Mouse (Mus musculus): ENCODE measurements around the gene Mpig6b. TPM values are rescaled to one million over a fixed set of nuclear protein-coding genes. Genes with fewer than 3 reads are reported as not detected.

The Mpig6b gene
- polyA plus RNA-seq, 1 experiment = 0.18 TPM

Other genes starting within 250 kb of the Mpig6b start
- 55.2 and 59.8 TPM in 2 replicates for gene Stk19, start 229.2 kb downstream of the Mpig6b start, polyA plus RNA-seq (2012; rRNA removed; ENCODE audit: low replicate concordance)
- 63.9 and 83.5 TPM in 2 replicates for gene Dxo, start 229.2 kb downstream of the Mpig6b start, polyA plus RNA-seq (2012; rRNA removed; ENCODE audit: low replicate concordance)
- 66.9 and 74.8 TPM in 2 replicates for gene Skiv2l, start 216.0 kb downstream of the Mpig6b start, polyA plus RNA-seq (2012; rRNA removed; ENCODE audit: low replicate concordance)
- gene Nelfe, start 215.8 kb downstream of the Mpig6b start, polyA plus RNA-seq (2012; rRNA removed; ENCODE audit: low replicate concordance) = 14.9 and 36.1 TPM in 2 replicates
- gene Cfb, start 203.7 kb downstream of the Mpig6b start, polyA plus RNA-seq (2012; rRNA removed; ENCODE audit: low replicate concordance) = 16.5 and 49.9 TPM in 2 replicates
- 6.2 and 6.7 TPM in 2 replicates for gene Zbtb12, start 186.7 kb downstream of the Mpig6b start, polyA plus RNA-seq (2012; rRNA removed; ENCODE audit: low replicate concordance)
- not detected in 2 replicates for gene Gm20547, start 184.1 kb downstream of the Mpig6b start, polyA plus RNA-seq (2012; rRNA removed; ENCODE audit: low replicate concordance)
- 5.1 and 6.8 TPM in 2 replicates for gene C2, start 167.9 kb downstream of the Mpig6b start, polyA plus RNA-seq (2012; rRNA removed; ENCODE audit: low replicate concordance)
- 206 and 215 TPM in 2 replicates for gene Ehmt2, start 167.7 kb downstream of the Mpig6b start, polyA plus RNA-seq (2012; rRNA removed; ENCODE audit: low replicate concordance)
- gene Slc44a4, start 151.7 kb downstream of the Mpig6b start, polyA plus RNA-seq (2012; rRNA removed; ENCODE audit: low replicate concordance) = 74.7 and 81.1 TPM in 2 replicates
- gene Neu1, start 134.9 kb downstream of the Mpig6b start, polyA plus RNA-seq (2012; rRNA removed; ENCODE audit: low replicate concordance) = 40.9 and 52.9 TPM in 2 replicates
- gene Hspa1b, start 106.9 kb downstream of the Mpig6b start, polyA plus RNA-seq (2012; rRNA removed; ENCODE audit: low replicate concordance) = 5.4 and 9.5 TPM in 2 replicates
- gene Gm20481, start 96.3 kb downstream of the Mpig6b start, polyA plus RNA-seq (2012; rRNA removed; ENCODE audit: low replicate concordance) = not detected in 2 replicates
- 4.9 and 6.7 TPM in 2 replicates for gene Hspa1a, start 94.0 kb downstream of the Mpig6b start, polyA plus RNA-seq (2012; rRNA removed; ENCODE audit: low replicate concordance)
- gene Hspa1l, start 93.5 kb downstream of the Mpig6b start, polyA plus RNA-seq (2012; rRNA removed; ENCODE audit: low replicate concordance) = 0.15 and 0.22 TPM in 2 replicates
- 88.2 and 110 TPM in 2 replicates for gene Lsm2, start 84.3 kb downstream of the Mpig6b start, polyA plus RNA-seq (2012; rRNA removed; ENCODE audit: low replicate concordance)
- 142 and 150 TPM in 2 replicates for gene Vars, start 65.2 kb downstream of the Mpig6b start, polyA plus RNA-seq (2012; rRNA removed; ENCODE audit: low replicate concordance)
- 1.6 and 2.0 TPM in 2 replicates for gene Vwa7, start 49.6 kb downstream of the Mpig6b start, polyA plus RNA-seq (2012; rRNA removed; ENCODE audit: low replicate concordance)
- gene Sapcd1, start 38.2 kb downstream of the Mpig6b start, polyA plus RNA-seq (2012; rRNA removed; ENCODE audit: low replicate concordance) = 0.41 and 0.69 TPM in 2 replicates
- gene Msh5, start 19.4 kb downstream of the Mpig6b start, polyA plus RNA-seq (2012; rRNA removed; ENCODE audit: low replicate concordance) = 2.0 and 5.6 TPM in 2 replicates
- gene Clic1, start 16.2 kb downstream of the Mpig6b start, polyA plus RNA-seq (2012; rRNA removed; ENCODE audit: low replicate concordance) = 133 and 202 TPM in 2 replicates
- 13.4 and 17.5 TPM in 2 replicates for gene Ddah2, start 7.1 kb downstream of the Mpig6b start, polyA plus RNA-seq (2012; rRNA removed; ENCODE audit: low replicate concordance)
- gene Ly6g6c, start 796 bp downstream of the Mpig6b start, polyA plus RNA-seq (2012; rRNA removed; ENCODE audit: low replicate concordance) = 0.85 and 7.5 TPM in 2 replicates
- 0.15 and 29.8 TPM in 2 replicates for gene Ly6g6e, start 10.7 kb upstream of the Mpig6b start, polyA plus RNA-seq (2012; rRNA removed; ENCODE audit: low replicate concordance)
- gene Ly6g6d, start 11.9 kb upstream of the Mpig6b start, polyA plus RNA-seq (2012; rRNA removed; ENCODE audit: low replicate concordance) = 5.8 and 13.6 TPM in 2 replicates
- 3.3 and 4.6 TPM in 2 replicates for gene Ly6g6f, start 19.4 kb upstream of the Mpig6b start, polyA plus RNA-seq (2012; rRNA removed; ENCODE audit: low replicate concordance)
- 135 and 240 TPM in 2 replicates for gene Abhd16a, start 23.1 kb upstream of the Mpig6b start, polyA plus RNA-seq (2012; rRNA removed; ENCODE audit: low replicate concordance)
- not detected in 2 replicates for gene Ly6g5c, start 42.1 kb upstream of the Mpig6b start, polyA plus RNA-seq (2012; rRNA removed; ENCODE audit: low replicate concordance)
- 1.7 TPM in 2 replicates for gene Ly6g5b, start 49.2 kb upstream of the Mpig6b start, polyA plus RNA-seq (2012; rRNA removed; ENCODE audit: low replicate concordance)
- 15.1 and 26.1 TPM in 2 replicates for gene Gpank1, start 55.3 kb upstream of the Mpig6b start, polyA plus RNA-seq (2012; rRNA removed; ENCODE audit: low replicate concordance)
- gene Csnk2b, start 55.9 kb upstream of the Mpig6b start, polyA plus RNA-seq (2012; rRNA removed; ENCODE audit: low replicate concordance) = 334 and 557 TPM in 2 replicates
- 21.5 and 30.6 TPM in 2 replicates for gene D17H6S53E, start 60.2 kb upstream of the Mpig6b start, polyA plus RNA-seq (2012; rRNA removed; ENCODE audit: low replicate concordance)
- 0.25 TPM in 2 replicates for gene Apom, start 65.9 kb upstream of the Mpig6b start, polyA plus RNA-seq (2012; rRNA removed; ENCODE audit: low replicate concordance)
- gene Bag6, start 69.0 kb upstream of the Mpig6b start, polyA plus RNA-seq (2012; rRNA removed; ENCODE audit: low replicate concordance) = 179 and 180 TPM in 2 replicates
- gene Prrc2a, start 98.7 kb upstream of the Mpig6b start, polyA plus RNA-seq (2012; rRNA removed; ENCODE audit: low replicate concordance) = 388 and 529 TPM in 2 replicates
- gene Aif1, start 109.9 kb upstream of the Mpig6b start, polyA plus RNA-seq (2012; rRNA removed; ENCODE audit: low replicate concordance) = 0.76 TPM in 1 of 2 replicates, not detected in the other
- 6.5 and 24.6 TPM in 2 replicates for gene Lst1, start 122.3 kb upstream of the Mpig6b start, polyA plus RNA-seq (2012; rRNA removed; ENCODE audit: low replicate concordance)
- 6.3 and 41.5 TPM in 2 replicates for gene Ltb, start 128.3 kb upstream of the Mpig6b start, polyA plus RNA-seq (2012; rRNA removed; ENCODE audit: low replicate concordance)
- gene Tnf, start 135.8 kb upstream of the Mpig6b start, polyA plus RNA-seq (2012; rRNA removed; ENCODE audit: low replicate concordance) = 1.5 and 1.8 TPM in 2 replicates
- gene Lta, start 139.2 kb upstream of the Mpig6b start, polyA plus RNA-seq (2012; rRNA removed; ENCODE audit: low replicate concordance) = 0.70 and 1.1 TPM in 2 replicates
- not detected in 2 replicates for gene Gm16181, start 154.7 kb upstream of the Mpig6b start, polyA plus RNA-seq (2012; rRNA removed; ENCODE audit: low replicate concordance)
- 2.2 and 3.7 TPM in 2 replicates for gene Atp6v1g2, start 167.5 kb upstream of the Mpig6b start, polyA plus RNA-seq (2012; rRNA removed; ENCODE audit: low replicate concordance)
- 27.0 and 39.7 TPM in 2 replicates for gene Nfkbil1, start 169.6 kb upstream of the Mpig6b start, polyA plus RNA-seq (2012; rRNA removed; ENCODE audit: low replicate concordance)
- gene Ddx39b, start 175.6 kb upstream of the Mpig6b start, polyA plus RNA-seq (2012; rRNA removed; ENCODE audit: low replicate concordance) = 147 and 156 TPM in 2 replicates
- gene H2-D1, start 196.5 kb upstream of the Mpig6b start, polyA plus RNA-seq (2012; rRNA removed; ENCODE audit: low replicate concordance) = 447 and 1,433 TPM in 2 replicates

Measured in duodenum, adult 2 months (tissue).